Mouse (Mus musculus) small intestine, adult 2 months (tissue): ENCODE measurements around the gene Hoxc4.

Source experiments
- CTCF ChIP-seq: fragments of 200-500 bp; IDR thresholded peaks from 2 replicates; pipeline ENCODE4 v1.5.1; 2012; ENCODE audit warnings: low read depth, mild to moderate bottlenecking, control low read depth, inconsistent platforms, low read length, moderate library complexity, mixed read lengths; ENCODE audit not compliant: insufficient replicate concordance, insufficient read length; ENCODE audit errors: extremely low read depth
- POLR2A ChIP-seq: fragments of 200-500 bp; IDR thresholded peaks from 2 replicates; pipeline ENCODE4 v1.6.1; 2012; ENCODE audit warnings: low read depth, mild to moderate bottlenecking, control low read depth, inconsistent platforms, low read length, moderate library complexity

DNA sequence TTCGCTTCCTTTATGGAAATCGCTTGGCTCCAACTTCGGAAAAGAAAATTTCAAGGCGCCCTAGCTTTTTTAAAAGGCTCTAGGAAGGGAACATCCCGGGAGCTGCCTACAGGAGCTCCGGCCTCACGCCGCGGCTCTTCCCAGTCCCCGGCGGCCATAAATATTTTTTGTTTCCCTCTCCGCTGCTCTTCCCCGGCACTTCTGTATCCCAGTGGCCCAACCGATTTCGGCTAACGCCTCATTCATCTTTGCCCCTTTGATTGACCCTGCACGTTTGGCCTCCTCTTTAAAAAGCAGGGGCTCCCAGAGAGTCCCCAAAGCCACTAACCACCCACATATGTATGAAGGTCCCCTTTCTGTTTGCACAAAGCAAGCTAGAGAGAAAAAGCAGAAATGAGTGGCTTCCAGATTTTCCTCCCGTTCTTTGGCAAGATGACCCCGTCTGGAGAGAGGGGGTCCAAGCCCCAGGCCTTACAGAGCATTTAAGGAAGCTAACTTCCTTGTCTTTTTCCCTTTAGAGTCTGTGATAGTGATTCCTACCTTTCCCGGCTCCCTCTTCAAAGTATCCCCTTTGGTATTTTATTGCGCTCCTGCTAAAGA lies 40.8 kb downstream of the Hoxc4 start:
- TF ChIP-seq CTCF (no peak), POLR2A (no peak)
